Comparison of ENCODE assay signal across 8 mouse cellular contexts in genomic region chr4:155653451-155654182, GRCm38 (mm10). TPM values are rescaled to one million over a fixed set of nuclear protein-coding genes. Genes with fewer than 3 reads are reported as not detected.
DNase-seq lines count a peak whose midpoint lies in the region; ATAC-seq and TF ChIP-seq lines count a peak whose summit lies in the region.

No protein-coding gene starts in this region.

- peak overlapping the region; percentile 38 for H3K4me3 ChIP-seq in left cerebral cortex, adult 2 months
- H3K4me3 ChIP-seq in brown adipose tissue, adult 24 weeks (ENCODE audit: insufficient read depth, low read depth, low read length) = peak overlapping the region; percentile 38
- peak overlapping the region; percentile 31 for H3K4me3 ChIP-seq in forebrain, embryonic 16.5 days (replicated peaks; ENCODE audit: low read length)
- H3K4me3 ChIP-seq in intestine, postnatal 0 days (ENCODE audit: low read depth, low read length) = peak overlapping the region; percentile 43
- H3K4me3 ChIP-seq in megakaryocyte, embryonic 14.5 days (replicated peaks) = peak overlapping the region; percentile 89

- no peaks in the 10 kb centered on the region for H3K9me3 ChIP-seq in forebrain, embryonic 16.5 days (ENCODE audit: control insufficient read depth, low read length)
- no peaks in the 10 kb centered on the region for H3K9me3 ChIP-seq in intestine, postnatal 0 days (ENCODE audit: control insufficient read depth)
- 0 out of 2 replicates have a peak, but pooled peaks cover 6% of the 10 kb centered on the region for H3K9me3 ChIP-seq in megakaryocyte, embryonic 14.5 days

- TF ChIP-seq CTCF in left cerebral cortex, adult 2 months (IDR thresholded peaks at IDR 0.05) = no peak
- peak; percentile 46 for TF ChIP-seq CTCF in intestine, postnatal 0 days (IDR thresholded peaks at IDR 0.05; ENCODE audit: low read depth)

- no peak overlapping the region for H3K27ac ChIP-seq in left cerebral cortex, adult 2 months
- H3K27ac ChIP-seq in brown adipose tissue, adult 24 weeks (replicated peaks; ENCODE audit: low read depth, low read length) = no peak overlapping the region
- no peak overlapping the region for H3K27ac ChIP-seq in forebrain, embryonic 16.5 days (ENCODE audit: low read length)
- H3K27ac ChIP-seq in intestine, postnatal 0 days (ENCODE audit: low read depth, low read length) = 0 out of 2 replicates have a peak overlapping the region, but pooled peaks have one; percentile 41

- peak overlapping the region; percentile 43 for H3K9ac ChIP-seq in forebrain, embryonic 16.5 days (replicated peaks; ENCODE audit: low read depth, low read length)
- peak overlapping the region; percentile 64 for H3K9ac ChIP-seq in intestine, postnatal 0 days (ENCODE audit: low read depth, low read length)

- intact Hi-C loops in left cerebral cortex, adult 2 months (cut with DNase I) = loop anchor here (5.0 kb wide), 1 partner anchor 99 kb away; no protein-coding TSS in a partner anchor
- intact Hi-C loops in left cerebral cortex, postnatal 36 days (cut with DNase I) = no loop called here
- intact Hi-C loops in gastrocnemius, postnatal 14 days (cut with DNase I; ENCODE audit: low total_unique reads) = no loop called here

- ATAC-seq in forebrain, embryonic 16.5 days = peak; percentile 43; the same call in 1 of the 2 replicates
- ATAC-seq in intestine, postnatal 0 days = no peak; the same call in 1 of the 2 replicates

- 1% methylated on average over 31 of the region's 31 CpGs for WGBS in forebrain, embryonic 16.5 days
- 4% methylated on average over 31 of the region's 31 CpGs for WGBS in intestine, postnatal 0 days

- H3K4me1 ChIP-seq in brown adipose tissue, adult 24 weeks (ENCODE audit: control insufficient read depth, insufficient read depth, insufficient read length, low read length) = no peaks in the 10 kb centered on the region; the same call in 1 of the 2 replicates
- peaks cover 28% of the 10 kb centered on the region for H3K4me1 ChIP-seq in forebrain, embryonic 16.5 days (replicated peaks; ENCODE audit: control insufficient read depth, insufficient read depth, low read length)
- H3K4me1 ChIP-seq in intestine, postnatal 0 days (replicated peaks; ENCODE audit: control insufficient read depth, insufficient read depth, low read length) = peaks cover 17% of the 10 kb centered on the region
- H3K4me1 ChIP-seq in megakaryocyte, embryonic 14.5 days = peaks cover 78% of the 10 kb centered on the region

- peak overlapping the region; percentile 56 for H3K4me2 ChIP-seq in forebrain, embryonic 16.5 days (ENCODE audit: low read length)
- peak overlapping the region; percentile 89 for H3K4me2 ChIP-seq in intestine, postnatal 0 days (replicated peaks; ENCODE audit: low read depth)

- DNase-seq in left cerebral cortex, adult 2 months (ENCODE audit: extremely low spot score in 1 of 2, low spot score in 2 of 2) = no peak
- no peak for DNase-seq in left cerebral cortex, postnatal 36 days (ENCODE audit: low spot score in 2 of 2)
- peak; percentile 39 for DNase-seq in testis, postnatal 14 days (ENCODE audit: low spot score)
- no peak for DNase-seq in gastrocnemius, postnatal 14 days

- H3K27me3 ChIP-seq in forebrain, embryonic 16.5 days (replicated peaks; ENCODE audit: control insufficient read depth, insufficient read depth, low read length) = peaks cover 53% of the 10 kb centered on the region
- H3K27me3 ChIP-seq in intestine, postnatal 0 days (replicated peaks; ENCODE audit: control insufficient read depth, insufficient read depth, low read length) = 0 out of 2 replicates have a peak, but pooled peaks cover 10% of the 10 kb centered on the region
- peaks cover 28% of the 10 kb centered on the region for H3K27me3 ChIP-seq in megakaryocyte, embryonic 14.5 days (replicated peaks)

- peaks cover 26% of the 10 kb centered on the region for H3K36me3 ChIP-seq in forebrain, embryonic 16.5 days (ENCODE audit: control insufficient read depth, insufficient read depth)
- H3K36me3 ChIP-seq in intestine, postnatal 0 days (ENCODE audit: control insufficient read depth, insufficient read depth) = peaks cover 53% of the 10 kb centered on the region
- H3K36me3 ChIP-seq in megakaryocyte, embryonic 14.5 days (replicated peaks; ENCODE audit: low read length) = peaks cover 88% of the 10 kb centered on the region

RNA-seq across cellular contexts. Expression of gene Mmp23, which starts 0.4 kb away (rescaled TPM):
- total RNA-seq in left cerebral cortex, adult 2 months (2021) = 1 to 10 TPM; 4.1 to 5.4 TPM
- 1 to 10 TPM; 1.1 to 5.3 TPM for total RNA-seq in left cerebral cortex, postnatal 36 days (2021)
- polyA plus RNA-seq in brown adipose tissue, adult 24 weeks (2012; ENCODE audit: insufficient read depth, insufficient read length, missing spikeins) = 3.3 and 5.5 TPM in 2 replicates
- 3.0 and 3.2 TPM in 2 replicates for polyA plus RNA-seq in forebrain, embryonic 16.5 days (2015; fragmentation: Nextera tagmentation; extraction: Ambion mirVana)
- polyA plus RNA-seq in intestine, postnatal 0 days (2015; fragmentation: Nextera tagmentation; extraction: Ambion mirVana) = 31.3 and 37.0 TPM in 2 replicates
- 3.7 TPM in 1 of 2 replicates, not detected in the other for polyA plus RNA-seq in megakaryocyte, embryonic 14.5 days (2012; ENCODE audit: insufficient read depth, low replicate concordance)
- 10 to 100 TPM in 1 of 2 experiments, 1 to 10 TPM in 1; 8.0 to 11.4 TPM for total RNA-seq in gastrocnemius, postnatal 14 days (2021)

RNA-seq across cellular contexts. Expression of gene Gm10563, which starts 8.4 kb away (rescaled TPM):
- not detected for total RNA-seq in left cerebral cortex, adult 2 months (2021)
- total RNA-seq in left cerebral cortex, postnatal 36 days (2021) = not detected
- not detected in 2 replicates for polyA plus RNA-seq in brown adipose tissue, adult 24 weeks (2012; ENCODE audit: insufficient read depth, insufficient read length, missing spikeins)
- not detected in 2 replicates for polyA plus RNA-seq in forebrain, embryonic 16.5 days (2015; fragmentation: Nextera tagmentation; extraction: Ambion mirVana)
- not detected in 2 replicates for polyA plus RNA-seq in intestine, postnatal 0 days (2015; fragmentation: Nextera tagmentation; extraction: Ambion mirVana)
- polyA plus RNA-seq in megakaryocyte, embryonic 14.5 days (2012; ENCODE audit: insufficient read depth, low replicate concordance) = not detected in 2 replicates
- total RNA-seq in gastrocnemius, postnatal 14 days (2021) = not detected

RNA-seq across cellular contexts. Expression of gene Mib2, which starts 15.4 kb away (rescaled TPM):
- total RNA-seq in left cerebral cortex, adult 2 months (2021) = 100 to 1,000 TPM; 133 to 140 TPM
- 100 to 1,000 TPM; 113 to 122 TPM for total RNA-seq in left cerebral cortex, postnatal 36 days (2021)
- polyA plus RNA-seq in brown adipose tissue, adult 24 weeks (2012; ENCODE audit: insufficient read depth, insufficient read length, missing spikeins) = 9.7 and 29.1 TPM in 2 replicates
- 49.8 and 63.1 TPM in 2 replicates for polyA plus RNA-seq in forebrain, embryonic 16.5 days (2015; fragmentation: Nextera tagmentation; extraction: Ambion mirVana)
- polyA plus RNA-seq in intestine, postnatal 0 days (2015; fragmentation: Nextera tagmentation; extraction: Ambion mirVana) = 8.2 and 10.5 TPM in 2 replicates
- 45.2 and 94.9 TPM in 2 replicates for polyA plus RNA-seq in megakaryocyte, embryonic 14.5 days (2012; ENCODE audit: insufficient read depth, low replicate concordance)
- total RNA-seq in gastrocnemius, postnatal 14 days (2021) = 10 to 100 TPM; 11.3 to 13.3 TPM

RNA-seq across cellular contexts. Expression of gene Cdk11b, which starts 29.0 kb away (rescaled TPM):
- total RNA-seq in left cerebral cortex, adult 2 months (2021) = 10 to 100 TPM; 46.8 to 56.0 TPM
- total RNA-seq in left cerebral cortex, postnatal 36 days (2021) = 10 to 100 TPM; 44.0 to 53.0 TPM
- 32.4 and 37.9 TPM in 2 replicates for polyA plus RNA-seq in brown adipose tissue, adult 24 weeks (2012; ENCODE audit: insufficient read depth, insufficient read length, missing spikeins)
- polyA plus RNA-seq in forebrain, embryonic 16.5 days (2015; fragmentation: Nextera tagmentation; extraction: Ambion mirVana) = 62.4 and 65.2 TPM in 2 replicates
- 60.3 and 73.0 TPM in 2 replicates for polyA plus RNA-seq in intestine, postnatal 0 days (2015; fragmentation: Nextera tagmentation; extraction: Ambion mirVana)
- 9.7 and 77.3 TPM in 2 replicates for polyA plus RNA-seq in megakaryocyte, embryonic 14.5 days (2012; ENCODE audit: insufficient read depth, low replicate concordance)
- total RNA-seq in gastrocnemius, postnatal 14 days (2021) = 10 to 100 TPM; 25.9 TPM

RNA-seq across cellular contexts. Expression of gene Fndc10, which starts 40.5 kb away (rescaled TPM):
- total RNA-seq in left cerebral cortex, adult 2 months (2021) = 10 to 100 TPM; 26.2 to 33.4 TPM
- total RNA-seq in left cerebral cortex, postnatal 36 days (2021) = 10 to 100 TPM; 26.4 to 35.9 TPM
- polyA plus RNA-seq in brown adipose tissue, adult 24 weeks (2012; ENCODE audit: insufficient read depth, insufficient read length, missing spikeins) = 2.4 and 3.5 TPM in 2 replicates
- polyA plus RNA-seq in forebrain, embryonic 16.5 days (2015; fragmentation: Nextera tagmentation; extraction: Ambion mirVana) = 4.8 and 7.5 TPM in 2 replicates
- polyA plus RNA-seq in intestine, postnatal 0 days (2015; fragmentation: Nextera tagmentation; extraction: Ambion mirVana) = 5.5 and 6.2 TPM in 2 replicates
- polyA plus RNA-seq in megakaryocyte, embryonic 14.5 days (2012; ENCODE audit: insufficient read depth, low replicate concordance) = 0.44 and 4.7 TPM in 2 replicates
- total RNA-seq in gastrocnemius, postnatal 14 days (2021) = 1 to 10 TPM; 2.8 to 3.9 TPM

Comparison
In these comparisons a context has a peak if more than half of its experiments do, and no peak if none do; other contexts are left out.
1. H3K4me3 ChIP-seq: peak in every context shown above with its lines; median percentile 89 in megakaryocyte, embryonic 14.5 days; 43 in intestine, postnatal 0 days; 38 in left cerebral cortex, adult 2 months; 38 in brown adipose tissue, adult 24 weeks; 31 in forebrain, embryonic 16.5 days.